Mouse (Mus musculus) kidney, embryonic 14.5 days (tissue): ENCODE results near the gene Anxa1. TPM values are rescaled to one million over a fixed set of nuclear protein-coding genes. Genes with fewer than 3 reads are reported as not detected.

ENCODE experiments used
- polyA plus RNA-seq: library from polyadenylated mRNA; unstranded; fragments of >200 nt; fragmentation: Nextera tagmentation; extraction: Ambion mirVana; gene quantifications from 2 replicates; pipeline ENCODE4 v1.2.1, GENCODE M21; 2014

The Anxa1 gene
- polyA plus RNA-seq, 1 experiment from 2014 or later, result 25.6 TPM

Other genes starting within 250 kb of the Anxa1 start
- 3.2 and 3.8 TPM in 2 replicates for gene Aldh1a1, start 101.8 kb upstream of the Anxa1 start, polyA plus RNA-seq